Mouse (Mus musculus) lung, postnatal 36 days (tissue): ENCODE results near the gene Cd34.

Experiments used
- DNase-seq: peaks from one replicate; pipeline ENCODE4 v3.0.0; 2022; ENCODE audit warnings: mixed read lengths

Gene Cd34

DNA sequence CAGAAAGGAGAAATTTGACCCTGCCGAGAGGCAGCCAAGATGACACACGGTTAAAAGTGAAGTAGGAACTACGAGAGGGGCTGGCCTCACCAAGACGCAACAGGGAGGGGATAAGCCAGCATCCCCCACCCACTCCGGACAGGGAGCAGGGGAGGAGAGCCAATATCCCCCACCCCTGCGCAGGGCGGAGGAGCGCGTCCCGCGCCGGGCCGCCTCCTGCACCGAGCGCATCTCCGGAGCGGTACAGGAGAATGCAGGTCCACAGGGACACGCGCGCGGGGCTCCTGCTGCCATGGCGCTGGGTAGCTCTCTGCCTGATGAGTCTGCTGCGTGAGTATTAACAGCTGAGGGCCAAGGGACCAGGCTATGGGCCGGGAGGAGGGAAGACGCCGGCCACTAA lies at the start of gene Cd34:
Gene Cd34, plus strand, starts transcription at position 105 of the 400 bp plus-strand sequence.
- DNase-seq = peak; percentile 64

DNA sequence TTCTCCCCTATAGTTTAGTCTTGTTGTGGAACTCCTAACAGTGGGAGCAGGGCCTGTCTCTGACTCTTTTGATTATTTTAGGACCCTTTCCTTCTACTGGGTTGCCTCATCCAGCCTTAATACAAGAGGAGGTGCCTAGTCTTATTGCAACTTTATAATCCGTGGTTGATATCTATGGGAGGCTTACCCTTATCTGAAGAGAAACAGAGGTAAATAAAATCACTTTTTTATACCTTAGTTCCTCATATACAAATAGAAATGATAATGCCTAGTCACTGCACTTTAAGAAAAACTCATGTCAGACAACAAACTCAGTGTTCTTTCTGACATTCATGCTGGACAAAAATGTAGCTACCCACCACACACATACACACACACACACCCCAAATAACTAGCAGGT lies 44.1 kb upstream of the Cd34 start:
- DNase-seq = no peak

DNA sequence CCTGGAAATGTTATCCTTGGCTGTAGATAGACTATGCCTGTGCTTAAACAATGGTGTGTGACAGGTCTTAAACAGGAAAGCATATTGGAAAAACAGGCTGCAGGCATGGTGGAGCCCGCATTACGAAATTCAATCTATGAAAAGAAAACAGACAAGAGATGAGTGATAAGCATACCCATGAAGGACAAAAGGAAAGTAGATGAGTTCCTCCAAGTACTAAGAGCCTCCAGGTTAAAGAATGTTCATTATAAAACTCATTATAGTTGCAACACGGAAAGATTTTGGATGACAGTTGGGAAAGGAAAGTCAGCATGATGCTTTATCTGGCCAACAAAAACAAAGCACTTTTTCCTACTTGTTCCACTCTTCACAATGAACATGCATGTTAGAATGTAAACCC lies 43.3 kb upstream of the Cd34 start:
- DNase-seq = no peak

DNA sequence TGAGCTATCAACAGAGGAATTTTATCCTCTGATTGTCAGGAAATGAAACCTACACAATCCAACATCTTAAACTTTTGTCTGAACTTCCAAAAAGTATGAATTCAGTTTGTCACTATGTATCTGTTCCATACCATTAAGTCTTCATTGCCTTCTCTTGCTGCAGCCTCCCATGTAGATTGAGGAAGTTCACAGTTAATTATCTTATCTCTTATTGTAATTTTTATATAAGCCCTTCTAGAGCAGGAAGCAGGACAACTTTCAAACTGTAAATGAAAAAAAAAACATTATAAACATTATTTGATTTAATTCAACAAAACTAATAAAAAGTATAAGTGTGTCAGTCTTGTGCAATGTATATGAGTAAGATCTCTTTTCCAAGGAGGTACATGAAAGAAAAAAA lies 37.5 kb upstream of the Cd34 start:
- no peak for DNase-seq

DNA sequence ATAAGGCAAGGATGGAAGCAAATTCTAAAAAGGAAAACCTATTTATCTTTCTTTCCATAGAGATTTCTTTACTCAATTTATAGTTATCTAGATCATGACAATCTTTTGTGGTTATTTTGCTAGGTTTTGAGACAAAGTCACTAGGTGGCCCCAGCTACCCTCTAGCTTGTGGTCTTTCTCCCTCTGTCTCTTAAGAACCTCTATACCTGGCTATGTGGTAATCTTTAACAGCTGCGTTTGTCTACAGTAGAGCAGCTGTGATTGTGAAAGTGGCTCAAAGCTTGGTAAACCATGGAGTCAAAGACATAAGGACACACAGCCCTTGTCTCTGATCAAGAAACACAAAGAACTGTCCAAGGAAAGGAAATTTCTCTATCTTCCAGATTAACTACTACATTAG lies 36.8 kb upstream of the Cd34 start:
- no peak for DNase-seq

DNA sequence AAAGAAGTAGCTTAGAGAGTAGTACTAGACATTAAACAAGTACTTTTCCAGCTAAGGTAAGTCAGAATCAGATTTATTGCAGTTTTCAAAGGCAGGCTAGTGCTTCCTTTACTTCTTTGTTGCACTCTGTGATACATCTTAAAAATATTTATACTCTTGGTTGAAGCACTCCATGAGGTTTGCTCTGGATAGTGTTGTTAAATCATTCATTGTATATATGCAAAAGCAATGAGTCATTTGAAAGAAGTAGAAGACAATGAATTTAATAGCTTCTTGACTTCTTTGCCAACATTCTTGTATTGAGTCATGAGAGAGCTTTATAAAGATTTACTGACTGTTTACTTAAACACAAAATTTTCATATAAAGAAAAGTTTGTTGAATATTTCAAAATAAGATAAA lies 29.7 kb upstream of the Cd34 start:
- DNase-seq = no peak

DNA sequence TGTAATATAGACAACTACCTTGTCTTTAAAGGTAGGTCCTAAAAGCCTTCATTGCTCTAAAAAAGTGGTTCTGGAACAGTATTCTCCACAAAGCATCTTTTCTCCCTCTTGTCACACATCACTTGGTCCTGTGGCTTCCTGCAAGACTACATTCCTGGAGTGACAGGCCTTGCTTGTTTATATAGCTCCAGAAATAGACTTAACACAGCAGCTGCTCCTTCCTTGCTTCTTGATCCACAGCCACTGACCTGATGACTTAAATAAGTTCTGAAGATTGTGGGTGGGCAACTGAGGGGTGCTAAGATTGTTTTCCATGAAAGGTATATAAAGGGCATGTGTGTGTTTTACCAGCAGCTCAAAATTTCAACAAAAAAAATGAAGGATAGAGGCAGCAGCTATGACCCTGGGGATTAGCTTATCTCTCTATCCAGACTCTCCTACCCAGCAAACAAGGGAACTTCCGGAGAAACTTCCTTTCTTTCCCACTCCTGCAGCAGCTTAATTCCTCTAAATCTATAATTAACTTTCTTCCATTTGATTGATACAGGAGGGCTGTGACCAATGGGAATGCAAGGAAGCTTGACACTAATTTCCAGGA lies 12.8 kb upstream of the Cd34 start:
- DNase-seq = peak; percentile 21

DNA sequence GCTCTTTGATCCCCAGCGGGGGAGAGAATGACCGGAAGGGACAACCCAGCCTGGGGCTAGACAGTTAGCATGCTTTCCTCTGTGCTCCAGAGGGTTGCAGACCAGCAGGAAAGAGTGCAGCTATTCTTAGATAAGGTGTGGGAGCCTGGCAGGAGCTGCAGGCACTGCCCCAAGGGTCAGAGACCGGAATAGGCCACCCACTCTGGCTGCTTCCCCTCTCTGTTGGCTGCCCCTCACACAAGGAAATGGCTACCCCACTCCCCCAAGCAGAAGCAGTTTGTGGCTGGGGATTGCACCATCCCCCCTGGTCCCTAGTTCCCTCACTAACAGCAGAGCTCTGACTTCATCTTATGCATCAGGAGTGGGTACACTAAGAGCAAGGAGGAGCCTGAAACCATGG lies 10.7 kb upstream of the Cd34 start:
- DNase-seq = peak; percentile 47

DNA sequence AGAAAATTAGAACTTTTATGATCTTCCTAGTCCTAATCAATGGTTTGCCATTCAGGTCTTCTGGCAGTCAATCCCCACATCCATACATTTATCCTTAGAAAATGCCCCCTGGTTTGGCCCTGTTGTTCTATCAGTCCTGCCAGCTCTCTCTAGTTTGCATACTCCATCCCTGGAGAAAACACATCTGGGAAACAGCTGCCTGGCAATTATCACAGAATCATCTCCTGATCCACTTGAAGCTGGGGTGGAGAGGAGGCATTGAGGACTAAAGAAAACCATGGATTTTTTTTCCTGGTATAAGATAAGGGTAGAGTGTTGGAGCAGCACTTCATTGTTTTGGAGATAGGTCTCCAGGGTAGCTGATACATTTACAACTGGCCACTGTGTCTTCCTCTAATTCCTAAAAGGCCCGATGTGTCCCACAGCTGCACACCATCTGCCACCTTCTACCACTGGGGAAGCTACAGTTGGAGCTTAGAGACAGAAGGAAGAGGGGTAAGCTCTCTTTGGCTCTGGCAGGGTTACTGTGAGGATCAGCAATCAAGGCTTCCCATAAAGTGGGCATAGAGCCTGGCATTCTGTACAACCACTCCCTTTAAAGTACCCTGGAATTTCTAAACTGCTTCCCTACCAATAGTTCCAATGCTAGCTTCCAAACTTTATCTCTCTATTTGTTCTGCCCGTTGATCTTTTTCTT lies 9.2 kb upstream of the Cd34 start:
- no peak for DNase-seq

DNA sequence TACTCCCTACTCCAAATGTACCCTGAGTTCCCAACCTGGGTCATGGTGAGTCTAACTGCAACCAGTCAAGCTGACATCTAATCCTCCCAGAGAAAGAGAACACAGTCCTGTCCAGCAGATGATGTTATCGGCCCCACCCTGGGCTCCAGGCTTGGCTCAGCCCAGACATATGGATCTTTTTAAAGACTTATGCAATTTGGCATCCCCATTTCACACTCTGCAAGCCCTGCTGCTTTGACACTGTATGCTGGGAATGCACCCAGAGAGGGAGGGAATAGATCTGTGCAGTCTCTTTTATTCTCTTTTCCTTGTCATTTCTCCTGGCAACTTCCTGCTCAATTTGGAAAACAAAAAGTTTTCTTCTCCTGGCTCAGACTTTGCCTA lies 8.7 kb upstream of the Cd34 start:
- DNase-seq = peak; percentile 41

DNA sequence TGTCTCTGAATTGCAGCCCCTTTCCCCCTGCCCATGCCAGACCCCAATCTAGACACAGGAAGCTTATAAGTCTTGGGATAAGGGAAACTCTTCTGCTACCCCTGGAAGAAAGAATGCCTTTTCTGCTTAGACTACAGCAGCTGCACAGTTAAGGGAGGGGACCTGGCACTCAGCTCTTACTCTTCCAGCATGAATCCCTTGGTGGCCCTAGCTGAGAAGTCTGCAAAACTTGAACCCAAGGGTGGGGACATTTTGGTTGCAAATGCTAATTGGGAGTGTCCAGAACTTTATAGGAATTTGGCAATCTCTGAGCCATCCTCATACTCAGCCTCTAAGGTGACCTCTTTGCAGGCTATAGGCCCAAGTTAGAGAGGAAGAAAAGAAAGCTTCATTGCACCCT lies 7.9 kb upstream of the Cd34 start:
- DNase-seq = no peak

DNA sequence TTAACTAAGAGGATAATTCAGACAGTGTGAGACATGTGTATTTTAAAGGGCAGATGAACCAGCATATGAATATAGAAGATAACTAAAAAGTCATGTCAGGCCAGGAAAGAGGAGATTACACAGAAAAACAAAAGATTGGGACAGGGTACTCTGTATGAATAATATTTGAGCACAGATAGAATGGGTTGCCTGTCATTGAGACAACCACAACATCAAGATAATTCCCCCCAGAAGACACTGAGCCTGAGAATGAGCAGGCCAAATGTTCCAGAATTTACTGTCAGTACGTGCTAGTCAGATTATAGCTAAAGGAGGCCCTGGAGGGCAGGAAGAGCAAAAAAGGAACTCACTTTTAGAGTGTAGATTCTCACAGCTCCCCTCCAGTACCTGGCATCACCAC lies 3.3 kb upstream of the Cd34 start:
- DNase-seq = no peak

DNA sequence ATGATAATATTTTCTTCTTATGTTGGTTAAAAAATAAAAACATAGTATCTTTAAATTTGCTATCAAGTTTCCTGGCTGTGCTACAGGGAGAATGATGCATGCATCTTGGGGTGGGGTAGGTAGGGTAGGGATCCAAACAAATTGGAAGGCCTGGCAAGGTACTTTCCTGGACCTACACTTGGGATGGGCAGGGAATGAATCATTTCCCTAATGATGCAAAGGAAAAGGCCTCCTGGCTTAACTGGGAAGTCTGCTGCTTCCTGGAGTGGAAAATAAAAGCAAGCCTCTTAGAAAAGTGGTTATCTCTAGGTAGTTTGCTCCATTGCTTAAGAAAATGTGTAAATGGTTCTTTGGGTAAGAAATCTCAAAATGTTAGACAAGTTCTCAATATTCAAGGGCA lies 2.9 kb downstream of the Cd34 start:
- no peak for DNase-seq

DNA sequence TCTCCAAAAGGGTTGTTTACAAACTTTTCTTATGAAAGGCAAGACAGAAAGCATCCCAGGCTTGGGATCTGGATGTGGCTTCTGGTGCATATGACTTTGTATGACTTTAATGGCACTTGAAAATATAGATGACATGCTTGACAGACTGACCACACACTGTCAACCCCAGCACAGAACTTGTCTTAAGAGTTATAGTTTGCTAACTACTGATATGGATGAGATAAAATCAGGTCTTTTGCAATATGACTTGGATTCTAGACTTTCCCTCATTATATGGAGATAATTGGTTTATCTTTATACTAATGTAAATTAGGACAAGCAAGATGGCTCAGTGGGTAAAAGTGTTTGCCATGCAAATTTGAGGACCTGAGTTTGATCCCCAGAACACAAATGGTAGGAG lies 4.3 kb downstream of the Cd34 start:
- no peak for DNase-seq

DNA sequence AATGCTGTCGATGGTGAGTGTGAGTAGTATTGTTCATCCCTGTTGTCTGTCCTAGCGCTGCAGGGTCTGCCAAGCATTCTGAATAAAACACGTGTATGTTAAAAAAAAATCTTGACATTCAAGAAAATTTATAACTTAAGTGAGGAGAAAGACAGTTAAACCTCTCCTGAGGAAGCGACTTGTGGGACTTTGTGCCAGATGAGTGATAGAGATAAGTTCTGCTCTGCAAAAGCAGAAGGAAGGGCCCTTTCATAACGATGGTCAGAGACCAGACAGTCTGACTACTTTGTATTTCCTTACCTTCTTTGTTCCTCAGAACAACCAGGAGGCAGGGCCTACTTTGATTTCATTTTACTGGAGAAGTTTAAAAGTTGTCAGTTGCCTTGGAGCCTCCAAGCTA lies 4.9 kb downstream of the Cd34 start:
- DNase-seq = no peak

DNA sequence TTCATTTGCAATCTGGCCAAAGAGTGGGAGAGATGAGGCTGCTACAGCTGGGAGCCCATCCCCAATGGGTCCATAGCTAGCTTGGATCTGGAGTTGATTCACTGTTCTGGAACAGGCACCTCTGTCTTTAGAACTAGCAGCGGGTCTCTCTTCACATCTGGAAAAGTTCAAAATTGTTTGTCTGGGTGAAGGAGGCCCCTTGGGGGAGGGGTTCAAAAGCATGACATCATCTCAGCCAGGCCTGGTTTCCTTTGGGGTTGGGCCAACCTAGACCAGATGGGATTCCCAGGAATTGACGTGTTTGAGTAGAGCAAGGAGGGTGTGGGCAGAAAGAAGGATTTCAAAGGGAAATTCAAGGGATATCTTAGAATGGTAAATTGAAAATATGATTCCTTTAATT lies 6.8 kb downstream of the Cd34 start:
- peak; percentile 49 for DNase-seq

DNA sequence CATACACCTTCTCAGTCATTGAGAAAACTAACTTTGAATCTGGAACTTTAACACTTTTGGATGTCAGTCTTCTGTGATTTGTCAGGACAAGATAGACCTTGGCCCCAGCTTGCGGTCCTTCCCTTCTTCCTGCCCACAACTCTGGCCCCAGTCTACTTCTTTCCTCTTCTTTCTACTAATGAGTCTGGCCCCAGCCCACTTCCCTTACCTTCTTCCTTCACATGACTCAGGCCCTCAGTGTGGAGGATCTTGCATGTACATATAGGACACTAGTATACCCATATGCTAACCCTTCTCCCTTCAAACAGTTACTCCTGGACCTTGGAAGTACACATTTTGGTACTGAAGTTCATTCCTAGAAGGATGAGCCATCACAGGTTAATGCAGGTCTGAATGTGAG lies 7.8 kb downstream of the Cd34 start:
- no peak for DNase-seq

DNA sequence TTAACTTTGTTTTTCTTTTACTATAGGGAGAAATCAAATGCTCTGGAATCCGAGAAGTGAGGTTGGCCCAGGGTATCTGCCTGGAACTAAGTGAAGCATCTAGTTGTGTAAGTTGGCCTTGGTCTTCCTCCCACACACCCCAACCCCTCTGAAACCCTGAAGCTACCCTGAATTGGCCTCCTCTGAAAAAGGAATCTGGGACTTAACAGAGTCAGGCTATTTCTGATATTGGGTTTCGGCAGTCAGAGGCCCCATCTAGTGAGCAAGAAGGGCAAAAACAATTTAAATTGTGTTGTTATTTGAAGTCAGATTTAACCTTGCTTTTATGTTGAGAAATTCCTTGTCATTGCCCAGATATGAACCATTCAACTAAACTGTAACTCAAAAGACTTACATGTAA lies 12.3 kb downstream of the Cd34 start:
- peak; percentile 31 for DNase-seq

DNA sequence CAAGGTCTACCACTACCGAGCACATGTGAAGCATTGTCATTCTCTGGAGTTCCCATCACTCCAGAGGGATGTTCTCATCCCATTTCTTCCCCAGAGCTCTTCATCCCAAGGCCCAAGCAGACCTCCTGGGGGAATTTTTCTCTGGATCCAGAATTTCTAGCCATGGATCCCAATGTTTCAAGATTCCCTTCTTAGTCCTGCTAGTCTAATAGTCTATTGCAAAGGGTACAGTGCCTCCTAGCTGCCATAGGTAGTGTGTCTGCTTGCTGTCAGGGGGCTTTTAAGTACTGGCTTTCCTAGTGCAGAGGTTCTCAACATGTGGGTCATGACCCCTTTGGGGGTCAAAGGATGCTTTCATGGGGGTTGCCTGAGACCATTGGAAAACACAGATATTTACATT lies 14.3 kb downstream of the Cd34 start:
- DNase-seq = peak; percentile 27

DNA sequence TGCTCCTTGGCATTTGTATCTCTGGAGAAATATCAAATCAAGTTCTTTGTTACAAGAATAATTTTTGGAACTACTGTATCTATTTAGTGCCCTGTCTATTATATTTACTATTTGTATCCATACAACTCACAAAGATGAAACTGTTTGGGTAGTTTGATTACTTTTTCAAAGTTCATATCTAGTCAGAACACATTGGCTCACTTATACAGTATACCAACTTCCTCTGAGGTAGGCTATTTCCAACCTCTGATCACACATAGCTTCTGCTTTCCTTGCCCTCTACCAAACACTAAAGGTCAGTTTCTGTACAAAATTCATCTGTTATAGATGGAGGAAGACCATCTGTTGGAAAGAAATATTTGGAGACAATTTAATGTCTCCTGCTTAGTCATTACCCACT lies 16.1 kb downstream of the Cd34 start:
- DNase-seq = no peak

DNA sequence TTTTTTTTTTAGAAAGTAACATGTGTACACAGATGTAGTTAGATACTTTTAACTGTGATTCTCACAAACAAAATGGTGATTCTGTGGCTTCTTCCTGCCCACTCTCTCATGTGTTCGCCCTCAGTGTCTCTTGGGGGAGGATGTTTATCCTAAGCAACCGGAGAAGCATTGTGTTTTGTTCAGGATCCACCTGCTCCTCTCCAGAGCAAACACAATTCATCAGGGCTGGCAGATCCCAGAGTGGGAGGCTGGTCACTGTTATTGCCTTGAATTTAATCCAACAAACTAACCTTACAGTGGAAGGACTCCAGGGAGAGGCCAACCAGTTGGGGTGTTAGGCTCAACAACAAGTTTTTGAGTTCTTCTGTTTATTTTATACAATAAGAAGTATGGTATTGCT lies 17.1 kb downstream of the Cd34 start:
- DNase-seq = peak; percentile 56

DNA sequence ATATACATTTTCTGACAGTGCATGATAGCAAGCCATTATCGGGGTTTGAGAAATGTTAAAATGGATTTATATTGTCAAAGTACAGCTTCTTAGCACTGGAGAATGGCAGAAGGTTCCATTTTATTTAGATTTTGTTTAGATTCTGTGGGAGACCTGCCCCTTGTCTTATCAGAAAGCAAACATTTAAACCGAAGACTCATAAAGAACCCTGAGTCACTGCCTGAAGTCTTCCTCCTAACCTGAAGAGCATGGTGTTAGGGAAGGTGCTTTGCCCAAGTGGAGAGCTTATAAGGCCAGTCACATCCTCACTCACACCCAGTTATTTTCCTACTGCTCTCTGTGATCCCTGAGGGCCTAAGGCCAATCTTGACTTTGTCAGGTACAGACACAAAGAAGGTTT lies 18.4 kb downstream of the Cd34 start:
- DNase-seq = no peak

DNA sequence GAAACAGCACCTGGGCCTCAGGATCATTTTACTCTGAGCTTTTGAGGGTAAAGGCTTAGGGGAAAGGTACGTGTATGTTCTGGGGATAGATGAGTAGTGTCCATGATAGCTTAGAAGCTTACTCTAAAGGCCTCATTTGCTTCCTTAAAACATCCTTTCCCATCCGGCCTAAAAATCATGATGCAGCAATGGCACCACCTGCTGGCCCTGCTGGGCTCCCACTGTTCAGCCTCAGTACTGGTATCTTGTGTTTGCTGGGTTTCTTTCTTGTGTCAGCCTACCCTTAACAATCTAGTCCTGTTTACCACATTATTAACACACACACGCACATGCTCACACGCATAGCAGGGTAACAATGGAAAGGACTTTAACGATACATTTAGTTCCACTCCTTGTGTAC lies 23.6 kb downstream of the Cd34 start:
- DNase-seq = peak; percentile 81

DNA sequence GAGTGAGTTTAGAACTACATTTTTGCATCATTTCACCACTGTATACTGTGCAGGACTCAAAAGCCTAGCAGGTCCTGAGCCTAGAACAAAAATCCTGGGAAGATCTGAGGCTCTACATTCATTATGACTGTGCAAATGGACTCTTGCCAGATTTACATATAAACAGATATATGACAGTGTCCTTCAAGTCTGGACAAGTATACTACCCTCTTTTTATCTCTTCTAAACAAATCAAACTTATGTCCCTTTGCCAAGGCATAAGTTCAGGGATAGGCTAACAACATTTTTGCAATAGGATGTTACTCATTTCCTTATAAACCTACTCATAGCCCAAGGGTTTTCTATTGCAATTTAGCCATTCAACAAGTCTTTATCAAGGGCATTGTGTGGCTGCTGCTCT lies 24.1 kb downstream of the Cd34 start:
- DNase-seq = no peak

DNA sequence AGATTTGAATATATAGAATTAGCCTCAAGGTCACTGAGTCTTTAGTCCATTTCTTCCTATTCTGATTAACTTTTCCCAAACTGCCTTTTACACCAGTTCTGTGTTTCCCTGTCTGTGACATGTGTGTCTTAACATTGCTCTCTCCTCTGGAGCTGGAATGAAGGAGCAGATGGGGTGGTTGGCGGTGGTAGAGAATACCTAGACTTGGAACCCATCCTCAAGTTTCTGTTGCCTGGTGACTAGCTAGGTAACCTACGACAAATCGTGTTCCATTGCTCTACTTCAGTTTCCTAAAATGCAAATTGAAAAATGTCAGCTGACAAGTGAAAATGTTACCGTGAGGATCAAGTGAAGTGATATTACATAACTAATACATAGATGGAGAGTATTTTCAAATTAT lies 33.4 kb downstream of the Cd34 start:
- no peak for DNase-seq
